Mouse (Mus musculus) frontal cortex, postnatal 36 days (tissue): ENCODE data around the gene Sv2a.
A peak's percentile ranks its signal among the peaks of the same experiment; 100 is the strongest.

Source experiments
- DNase-seq, 2 experiments: peaks; one replicate each; pipeline ENCODE4 v3.0.0; 2022; ENCODE audit warnings: low spot score in 2 of 2

Sv2a gene

DNA sequence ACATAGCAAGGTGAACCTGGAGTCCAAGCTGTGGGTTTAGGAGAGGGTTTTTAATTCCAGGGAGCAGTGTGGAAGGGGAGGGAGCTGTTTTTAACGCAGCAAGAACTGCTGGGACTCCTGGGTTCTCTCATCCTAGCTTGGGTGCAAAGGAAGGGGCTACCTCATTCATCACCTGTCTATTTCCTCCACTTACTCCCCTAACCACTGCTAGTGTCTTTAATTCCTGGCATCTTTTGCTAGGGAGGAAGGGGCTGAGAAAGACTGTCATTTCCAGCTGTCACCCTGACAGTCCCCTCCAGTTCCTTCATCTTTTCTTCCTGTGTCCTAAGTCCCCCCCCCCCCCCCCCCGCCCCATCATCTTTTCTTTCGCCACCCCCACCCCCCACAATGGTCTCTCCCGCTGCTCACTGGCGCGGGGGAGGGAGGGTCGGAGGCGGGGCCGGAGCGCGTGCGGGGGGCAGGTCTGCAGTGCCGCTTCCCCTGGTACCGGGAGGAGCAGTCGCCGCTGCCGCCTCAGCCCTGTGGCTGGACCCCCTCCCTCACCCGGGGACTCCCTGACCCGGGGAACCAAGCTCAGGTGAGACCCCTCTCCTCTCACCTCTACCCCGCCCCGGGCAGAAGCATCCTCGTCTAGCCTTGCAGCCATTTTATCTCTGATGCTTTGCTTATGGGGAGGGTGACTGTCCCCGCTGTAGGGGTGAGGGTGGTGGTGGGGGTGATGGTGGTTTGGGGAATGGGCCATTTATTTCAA, at the start of gene Sv2a:
Gene Sv2a (plus strand): TSS at position 425 of the 751 bp plus-strand sequence.
- DNase-seq, result peak; percentile 69 to 78

DNA sequence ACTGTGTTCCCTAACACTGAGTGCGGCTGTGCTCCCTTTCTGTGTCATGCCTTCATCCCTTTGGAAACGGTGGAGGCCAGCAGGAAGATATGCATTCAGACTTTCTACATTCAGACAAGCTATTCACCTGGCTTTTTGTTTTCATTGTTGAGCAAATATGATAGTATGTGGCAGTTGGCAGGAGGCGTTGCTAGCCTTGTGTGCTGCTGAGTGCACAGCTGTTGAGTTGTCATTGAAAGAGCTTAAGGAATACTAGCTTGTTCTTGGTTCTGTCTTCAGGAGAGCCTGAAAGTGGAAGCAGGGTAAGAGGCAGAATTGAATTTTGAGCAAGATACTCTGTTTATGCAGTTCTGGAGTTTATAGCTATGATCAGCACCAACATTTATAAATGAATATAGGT, 48.5 kb upstream of the Sv2a start:
- no peak for DNase-seq

DNA sequence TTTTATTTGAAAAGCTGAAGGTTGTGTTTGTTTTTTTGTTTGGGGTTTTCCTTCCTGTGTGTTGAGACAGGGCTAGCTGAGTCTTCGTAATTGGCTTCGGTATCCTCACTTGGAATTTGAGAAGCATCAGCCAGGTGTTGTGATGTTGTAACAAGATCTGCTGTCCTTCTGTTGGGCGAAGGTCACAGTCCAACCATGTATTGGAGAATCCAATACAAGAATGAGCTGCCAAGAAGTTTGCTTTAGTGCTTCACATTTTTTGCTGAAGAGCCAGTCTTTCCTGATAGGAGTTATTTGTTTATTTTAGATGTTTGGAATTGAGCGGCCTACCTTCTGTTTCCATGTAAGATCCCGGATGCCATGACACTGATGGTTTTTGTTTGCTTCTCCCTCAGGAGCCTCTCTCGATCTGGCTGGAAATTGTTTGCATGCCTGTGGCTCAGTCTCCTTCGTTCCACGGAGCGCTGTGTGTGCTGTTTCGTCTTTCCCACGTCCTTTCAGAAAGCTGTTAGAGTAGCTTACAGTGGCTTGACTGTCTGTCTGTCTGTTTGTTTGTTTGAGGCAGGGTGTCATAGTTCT, 47.5 kb upstream of the Sv2a start:
- DNase-seq, result no peak

DNA sequence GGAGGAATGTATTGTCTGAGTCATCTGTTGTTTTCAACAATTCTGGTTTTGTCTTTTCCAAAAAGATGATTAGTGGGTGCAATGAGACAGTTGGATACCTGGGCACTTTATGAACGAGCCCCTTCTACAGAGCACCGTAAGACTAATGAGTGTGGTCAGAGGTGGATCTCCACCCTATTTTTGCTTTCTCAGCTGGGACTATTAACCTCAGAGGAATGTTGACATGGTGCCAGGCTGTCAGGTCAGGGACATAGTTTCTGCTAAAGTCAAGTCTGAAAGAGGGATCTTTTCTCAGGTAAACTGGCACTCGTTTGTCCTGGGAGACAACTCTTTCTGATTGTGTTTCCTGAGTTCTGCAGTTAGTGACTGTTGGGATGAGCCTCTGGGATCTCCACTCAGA, 45.9 kb upstream of the Sv2a start:
- no peak for DNase-seq

DNA sequence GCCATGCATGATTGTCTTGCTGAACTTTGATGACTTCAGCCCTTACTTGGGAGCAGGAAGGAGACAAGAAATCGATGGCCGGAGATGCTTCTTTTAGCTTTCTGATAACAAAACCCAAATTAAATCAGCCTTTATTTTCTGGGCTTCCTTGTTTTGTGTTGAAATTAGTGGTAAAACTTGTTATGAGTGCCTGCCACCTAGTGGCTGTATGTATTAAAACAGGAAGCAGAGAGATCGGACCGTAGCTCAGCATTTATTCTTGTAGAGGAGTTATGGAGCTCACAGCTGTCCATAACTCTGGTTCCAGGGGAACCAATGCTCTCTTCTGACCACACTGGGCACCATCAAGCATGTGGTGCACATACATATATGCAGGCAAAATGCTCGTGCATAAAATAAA, 33.0 kb upstream of the Sv2a start:
- peak; percentile 42 to 78 for DNase-seq

DNA sequence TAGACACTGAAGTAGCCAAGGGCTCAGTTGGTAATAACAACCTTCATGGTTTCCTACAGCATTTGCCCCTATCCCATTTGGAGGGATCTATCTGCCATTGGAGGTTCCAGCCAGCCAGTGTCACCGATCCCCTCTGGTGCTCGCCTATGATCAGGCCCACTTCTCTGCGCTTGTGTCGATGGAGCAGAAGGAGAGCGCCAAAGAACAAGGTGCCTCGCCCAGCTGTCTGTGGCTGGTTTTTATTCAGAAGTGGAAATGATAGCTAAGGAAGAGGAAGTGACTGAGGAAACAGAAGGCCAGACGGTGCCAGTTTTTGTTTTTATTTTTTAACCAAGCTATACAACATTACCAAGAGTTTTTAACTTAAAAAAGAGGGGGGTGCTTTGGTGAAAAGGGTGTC, 29.1 kb upstream of the Sv2a start:
- no peak for DNase-seq

DNA sequence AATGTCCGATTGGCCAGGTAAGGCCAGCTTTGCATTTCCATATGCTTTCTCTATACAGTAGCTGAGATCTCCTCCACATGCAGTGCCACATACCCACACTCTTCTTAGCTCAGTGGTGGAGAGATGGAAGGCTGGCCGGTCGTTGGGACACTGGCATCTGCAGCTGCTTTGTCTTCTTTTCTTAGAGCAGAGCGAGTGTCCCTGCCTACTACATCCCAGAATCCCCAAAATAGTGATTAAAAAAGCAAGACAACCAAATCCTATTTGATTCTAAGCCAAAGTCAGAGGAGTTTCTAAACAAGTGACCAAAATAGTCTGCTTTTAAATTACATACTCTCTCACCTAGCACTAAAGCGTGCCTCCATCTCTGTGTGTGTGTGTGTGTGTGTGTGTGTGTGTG, 28.3 kb upstream of the Sv2a start:
- peak in 1 of 2 experiments; percentile 38 for DNase-seq

DNA sequence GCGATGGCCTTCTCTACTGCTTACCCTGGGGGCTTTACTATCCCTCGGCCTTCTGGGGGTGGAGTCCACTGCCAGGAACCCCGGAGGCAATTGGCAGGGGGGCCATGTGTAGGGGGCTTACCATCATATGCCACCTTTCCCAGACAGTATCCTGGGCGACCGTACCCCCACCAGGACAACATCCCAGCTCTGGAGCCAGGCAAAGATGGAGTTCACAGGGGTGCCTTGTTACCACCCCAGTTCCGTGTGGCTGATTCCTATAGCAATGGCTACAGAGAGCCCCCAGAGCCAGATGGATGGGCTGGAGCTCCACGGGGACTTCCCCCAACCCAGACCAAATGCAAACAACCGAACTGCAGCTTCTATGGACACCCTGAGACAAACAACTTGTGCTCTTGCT, 25.4 kb upstream of the Sv2a start:
- DNase-seq, result no peak

DNA sequence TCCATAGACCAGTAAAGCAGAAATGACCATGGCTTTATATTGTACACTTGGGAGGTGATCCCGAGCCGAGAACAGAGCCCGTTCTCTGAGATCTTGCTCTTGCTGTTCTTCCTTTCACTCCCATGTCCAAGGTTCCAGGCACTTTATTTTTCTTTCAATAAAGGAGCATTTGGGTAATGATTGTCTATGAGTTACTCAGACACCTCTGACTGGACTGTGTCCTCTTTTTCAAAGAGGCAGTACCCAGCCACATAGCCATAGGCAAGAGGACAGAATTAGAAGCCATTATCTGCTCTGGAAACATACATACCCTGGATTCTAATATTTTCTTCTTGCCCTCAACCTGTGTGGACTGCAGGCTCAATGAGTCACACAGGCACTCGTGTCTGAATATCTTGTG, 21.1 kb upstream of the Sv2a start:
- DNase-seq, result no peak

DNA sequence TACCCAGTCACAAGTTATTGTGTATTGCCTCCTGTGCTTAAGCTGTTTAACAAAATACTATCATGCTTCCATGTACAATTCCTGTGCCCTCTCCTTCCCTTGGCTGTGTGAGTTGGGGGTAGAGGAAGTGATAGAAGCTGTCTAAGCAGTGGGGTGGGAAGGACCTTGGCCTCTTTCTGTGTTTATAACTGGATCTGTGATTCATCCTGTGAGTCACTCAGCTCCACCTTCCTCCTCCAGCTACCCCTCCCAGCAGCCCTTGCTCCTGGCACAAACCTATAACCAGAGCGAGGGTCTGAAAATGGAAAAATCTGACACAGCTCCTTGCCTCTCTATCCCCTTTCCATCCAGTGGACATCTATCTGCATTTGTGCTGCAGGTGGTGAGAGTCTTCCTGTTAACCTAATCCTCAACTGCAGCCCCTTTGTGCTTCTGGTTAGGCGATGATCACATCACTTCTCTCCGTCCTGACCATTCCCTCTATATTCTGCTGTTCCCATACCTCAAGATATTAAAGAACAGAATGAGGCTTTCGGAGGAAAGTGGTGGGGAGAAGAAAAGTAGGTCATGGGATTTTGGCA, 20.6 kb upstream of the Sv2a start:
- peak; percentile 56 to 67 for DNase-seq

DNA sequence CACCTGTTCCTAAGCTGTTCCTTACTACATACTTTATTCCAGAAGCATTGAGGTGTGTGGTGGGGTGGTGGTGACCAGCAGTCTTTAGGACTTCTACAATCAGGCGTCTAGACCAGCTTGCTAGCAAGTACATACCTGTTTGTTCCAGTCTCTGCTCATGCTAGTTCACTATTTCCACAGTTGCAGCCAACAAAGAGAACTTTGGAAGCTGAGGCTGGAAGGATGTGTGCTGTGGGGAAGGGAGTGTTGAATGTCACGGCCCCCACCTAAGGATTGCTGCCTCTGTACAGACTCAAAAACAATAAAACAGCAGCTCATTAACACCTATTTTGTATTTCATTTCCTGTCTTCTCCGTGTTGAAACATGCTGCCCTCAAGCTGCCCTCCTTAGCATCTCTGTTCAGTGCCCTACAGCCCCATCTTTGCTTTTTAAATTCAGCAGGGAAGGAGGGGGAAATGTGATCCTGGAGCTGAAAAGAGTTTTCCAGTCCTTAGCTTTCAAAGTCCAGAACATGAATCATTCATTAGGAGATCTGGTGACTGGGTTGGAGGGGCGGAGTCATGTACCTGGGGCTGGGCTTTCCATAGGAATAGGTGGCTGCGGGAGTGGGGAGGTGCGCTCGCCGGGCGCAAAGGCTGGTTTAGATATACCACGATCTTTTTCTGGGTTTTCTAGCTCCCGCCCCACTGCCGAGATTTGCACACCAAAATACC, 20.0 kb upstream of the Sv2a start:
- DNase-seq, result peak; percentile 65 to 70

DNA sequence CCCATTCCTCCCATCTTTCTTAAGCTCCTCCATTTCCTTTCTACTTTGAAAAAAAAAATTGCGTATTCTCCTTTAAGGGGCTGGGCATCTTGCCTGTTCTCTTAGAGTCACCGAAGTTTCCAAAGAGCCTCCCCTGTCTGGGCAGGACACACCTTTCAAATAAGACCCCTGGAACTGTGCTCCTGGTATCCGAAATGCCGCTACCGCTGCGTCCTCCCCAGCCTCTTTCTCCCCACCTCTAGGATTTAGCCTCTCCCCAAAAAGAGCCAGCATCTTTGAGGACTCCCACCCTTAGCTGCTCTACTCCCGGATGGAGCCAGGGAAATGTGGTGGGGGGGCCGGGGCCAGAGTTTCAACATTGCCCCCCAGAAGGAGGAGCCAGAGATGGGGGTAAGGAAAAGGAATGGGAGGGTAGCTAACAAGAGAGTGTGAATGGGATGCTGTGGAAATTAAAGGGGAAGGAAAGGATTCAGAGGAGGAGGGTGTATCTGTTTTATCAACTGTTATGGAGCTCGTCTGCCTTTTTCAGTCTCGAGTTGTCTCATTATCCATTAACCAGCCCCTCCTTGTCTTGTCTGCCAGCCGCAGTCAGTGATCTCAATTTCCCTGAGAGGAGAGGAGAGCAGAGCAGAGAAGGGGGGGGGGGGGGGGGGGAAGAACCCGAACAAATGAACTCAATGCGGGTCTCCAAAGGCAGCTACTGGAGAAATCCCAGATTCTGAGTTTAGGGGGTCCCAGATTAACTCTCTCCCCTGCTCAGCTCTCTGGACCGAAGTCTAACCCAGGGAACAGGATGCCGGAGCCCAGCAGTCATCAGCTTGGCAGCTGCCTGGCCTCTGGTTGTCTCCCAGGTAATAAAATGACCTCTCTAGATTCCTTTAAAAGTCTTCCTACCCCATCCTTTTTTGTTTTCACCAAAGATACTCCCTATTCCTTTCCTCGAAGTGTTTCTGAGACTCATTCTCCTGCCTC, 18.8 kb upstream of the Sv2a start, which contains the start of gene Mtmr11:
Gene Mtmr11 (plus strand): TSS at position 136 of the 972 bp plus-strand sequence.
- no peak for DNase-seq

DNA sequence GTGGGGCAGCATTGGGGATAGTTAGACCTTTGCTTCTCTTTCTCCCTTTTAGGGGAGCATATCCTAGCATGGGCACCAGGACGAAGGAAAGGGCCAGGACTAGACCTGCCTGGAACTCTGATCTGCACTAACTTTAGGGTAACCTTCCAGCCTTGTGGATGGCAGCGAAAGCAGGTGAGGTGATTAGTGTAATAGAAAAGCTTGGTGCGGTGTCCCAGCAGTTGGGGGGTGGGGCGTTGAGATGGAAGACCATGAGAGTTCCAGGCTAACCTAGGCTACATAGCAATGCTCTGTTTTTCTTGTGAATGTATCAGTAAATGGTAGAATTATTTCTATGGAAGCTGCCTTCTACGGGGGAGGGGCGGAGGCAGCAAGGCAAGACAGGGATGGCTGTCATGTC, 17.9 kb upstream of the Sv2a start:
- no peak for DNase-seq

DNA sequence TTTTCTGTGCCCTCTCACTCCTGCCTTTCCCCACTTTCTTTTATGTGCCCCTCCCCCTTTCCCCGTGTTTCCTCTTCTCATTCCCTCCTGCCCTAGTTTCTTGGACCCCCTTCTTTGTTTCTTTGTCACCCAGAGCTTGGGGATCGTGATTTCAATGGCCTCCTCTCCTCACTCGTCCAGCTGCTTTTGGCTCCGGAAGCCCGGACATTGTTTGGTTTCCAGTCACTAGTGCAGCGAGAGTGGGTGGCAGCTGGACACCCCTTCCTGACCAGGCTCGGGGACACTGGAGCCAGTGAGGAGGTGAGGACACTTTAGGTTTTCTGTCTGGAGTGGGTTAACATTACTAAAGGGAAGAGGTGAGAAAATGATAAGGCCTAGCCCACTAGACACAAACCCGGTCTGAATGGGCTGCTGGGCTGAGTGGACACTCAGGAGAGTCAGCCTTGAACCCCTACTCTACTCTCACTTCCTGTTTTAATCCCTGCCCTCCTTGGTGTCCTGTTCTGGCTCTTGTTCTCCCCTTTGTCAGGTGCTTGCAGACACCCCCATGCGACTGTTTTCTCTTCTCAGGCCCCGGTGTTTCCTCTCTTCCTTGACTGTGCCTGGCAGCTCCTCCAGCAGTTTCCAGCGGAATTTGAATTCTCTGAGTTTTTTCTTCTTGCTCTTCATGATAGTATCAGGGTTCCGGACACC, 12.3 kb upstream of the Sv2a start:
- DNase-seq, result no peak

DNA sequence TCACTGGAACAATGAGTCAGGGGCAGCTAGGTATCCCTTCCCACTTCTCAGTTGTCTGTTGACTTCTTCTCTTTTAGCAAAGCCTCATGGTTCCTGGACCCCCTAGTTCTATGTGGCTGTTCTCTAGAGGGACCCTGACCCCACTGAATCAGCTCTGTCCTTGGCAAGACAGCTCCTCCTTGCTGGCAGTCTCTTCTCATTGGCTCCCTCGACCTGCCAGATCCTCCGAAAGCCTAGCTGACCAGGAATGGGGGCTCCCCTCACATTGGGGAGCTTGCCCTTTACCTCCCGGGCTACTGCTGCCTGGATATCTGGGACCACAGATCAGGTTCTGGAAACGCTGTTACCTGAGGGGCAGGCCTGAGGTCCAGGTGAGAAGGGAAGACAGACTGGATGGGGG, 10.7 kb upstream of the Sv2a start:
- no peak for DNase-seq

DNA sequence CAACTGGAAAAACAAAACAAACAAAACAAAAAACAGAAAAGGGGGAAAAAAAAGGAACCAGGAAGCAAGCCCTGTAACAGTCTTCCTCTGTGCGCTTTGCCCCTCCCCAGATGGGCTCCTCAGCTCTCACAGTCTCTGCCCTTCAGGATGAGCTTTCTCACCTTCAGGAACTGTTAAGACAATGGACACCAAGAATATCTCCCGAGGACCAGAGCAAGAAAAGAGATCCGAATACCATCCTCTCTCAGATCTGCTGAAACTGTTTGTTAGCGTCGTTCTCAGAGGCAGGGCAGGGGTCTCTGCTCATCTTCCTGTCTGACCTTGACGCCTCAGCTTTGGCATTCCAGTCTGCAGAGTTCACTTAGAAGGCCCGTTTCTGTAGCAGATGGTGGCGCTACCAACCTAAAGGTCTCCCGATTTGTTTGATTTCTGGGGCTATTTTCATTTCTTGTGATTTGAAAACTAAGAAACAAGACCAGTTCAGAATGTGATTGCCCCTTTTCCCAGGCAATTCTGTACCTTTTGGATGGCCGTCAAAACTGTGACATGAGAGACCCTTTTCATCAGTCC, 9.9 kb upstream of the Sv2a start:
- no peak for DNase-seq

DNA sequence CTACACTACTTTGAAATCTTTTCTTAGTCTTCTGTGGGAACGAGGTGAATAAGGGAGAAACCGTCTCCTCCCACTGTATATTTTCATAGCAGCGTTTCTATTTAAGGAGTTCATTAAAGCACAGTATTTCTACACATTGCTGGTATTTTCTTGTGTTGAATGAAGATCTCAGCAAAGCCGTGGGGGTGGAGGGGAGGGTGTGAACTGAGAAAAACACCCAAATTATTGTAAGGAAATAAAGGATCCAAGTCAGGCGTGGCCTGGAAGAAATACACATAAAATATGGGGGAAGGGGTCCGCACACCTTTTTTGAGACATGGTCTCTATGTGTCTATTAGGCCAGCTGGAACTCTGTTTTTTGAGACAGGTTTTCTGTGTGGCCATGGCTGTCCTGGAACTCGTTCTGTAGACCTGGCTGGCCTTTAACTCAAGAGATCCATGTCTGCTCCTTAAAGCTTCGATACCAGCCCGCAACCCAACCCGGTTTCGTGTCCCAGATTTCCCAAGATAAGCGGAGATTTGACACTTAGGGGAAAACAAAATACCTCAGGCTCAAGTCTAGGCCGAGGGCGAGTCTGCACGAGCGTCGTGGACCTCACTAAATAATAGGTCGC, 9.3 kb upstream of the Sv2a start:
- peak in 1 of 2 experiments; percentile 61 for DNase-seq

DNA sequence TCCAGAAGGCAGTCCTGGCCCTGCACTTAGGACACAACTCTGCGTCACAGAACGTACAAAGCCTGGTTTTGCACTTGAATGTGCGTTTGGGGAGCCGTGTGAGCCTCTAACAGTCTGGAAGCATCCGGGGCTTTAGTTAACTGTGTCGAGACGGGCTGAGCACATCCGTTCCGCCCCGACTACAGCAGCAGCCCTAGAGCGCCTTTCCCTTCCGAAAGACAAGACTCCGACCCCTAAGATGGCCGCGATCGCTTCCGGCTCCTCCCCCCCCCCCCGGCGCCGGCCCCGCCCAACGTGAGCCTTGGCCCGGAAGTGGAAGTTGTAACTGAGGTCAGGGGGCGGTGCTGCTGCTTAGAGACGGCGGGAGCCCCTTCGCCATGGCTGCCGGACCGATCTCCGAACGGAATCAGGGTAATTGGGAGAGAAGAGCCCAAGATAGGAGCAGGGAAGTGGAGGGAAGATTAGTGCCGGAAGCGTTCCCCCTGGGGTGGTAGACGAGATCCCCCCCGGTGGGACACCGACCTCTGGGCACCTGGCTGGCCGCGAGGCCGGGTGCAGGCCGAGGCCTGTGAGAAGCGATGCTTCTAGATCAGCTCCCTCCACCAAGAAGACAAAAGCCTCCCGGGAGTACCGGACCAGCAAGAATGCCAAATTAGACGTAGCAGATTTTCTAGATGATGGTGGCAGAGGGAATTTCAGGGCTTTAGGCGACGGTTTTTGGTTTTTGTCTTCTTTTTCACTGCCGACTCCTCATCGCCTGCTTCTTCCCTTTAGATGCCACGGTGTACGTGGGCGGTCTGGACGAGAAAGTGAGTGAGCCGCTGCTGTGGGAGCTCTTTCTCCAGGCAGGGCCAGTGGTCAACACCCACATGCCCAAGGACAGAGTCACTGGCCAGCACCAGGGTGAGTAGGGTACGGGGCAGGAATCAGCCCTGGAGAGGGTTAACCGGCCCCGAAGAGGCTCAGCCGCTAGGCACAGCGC, 8.5 kb upstream of the Sv2a start, which contains the start of gene Sf3b4:
Gene Sf3b4 (plus strand): TSS at position 136 of the 982 bp plus-strand sequence.
- DNase-seq, result peak; percentile 76 to 84

DNA sequence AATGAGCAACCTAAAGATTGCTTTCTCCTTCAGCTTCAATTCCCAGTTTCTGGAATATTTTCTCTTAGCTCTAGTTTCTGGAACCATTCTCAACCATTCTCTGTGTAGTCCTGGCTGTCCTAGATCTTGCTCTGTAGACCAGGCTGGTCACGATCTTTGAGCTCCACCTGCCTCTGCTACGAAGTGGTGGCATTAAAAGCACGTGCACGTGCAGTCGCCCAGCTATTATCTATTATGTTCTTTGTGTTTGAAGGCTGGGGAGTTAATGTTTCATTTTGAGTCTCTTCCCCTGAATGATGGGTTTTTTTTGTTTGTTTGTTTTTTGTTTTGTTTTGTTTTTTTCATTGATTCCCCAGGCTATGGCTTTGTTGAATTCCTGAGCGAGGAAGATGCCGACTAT, 7.8 kb upstream of the Sv2a start:
- DNase-seq, result no peak
